Mouse (Mus musculus): ENCODE data around the gene Zfp53. TPM values are rescaled to one million over a fixed set of nuclear protein-coding genes. Genes with fewer than 3 reads are reported as not detected.

Zfp53 gene
- total RNA-seq, 2 experiments from 2014 or later, result 4.0 to 5.1 TPM

- H3K4me3 ChIP-seq, result peak overlapping the region; percentile 83
- intact Hi-C loops (cut with DNase I), result loop anchor here (2.0 kb wide), 1 partner anchor 39 kb away; the partner anchor contains the start of gene Zfp51
- peak overlapping the region; percentile 71; the same call in 1 of the 2 replicates for H3K27ac ChIP-seq
- DNase-seq (ENCODE audit: extremely low spot score in 1 of 2, low spot score in 2 of 2), result no peak
- TF ChIP-seq CTCF (IDR thresholded peaks at IDR 0.05), result no peak
These were observed 753 bp downstream of the Zfp53 start for GRCm38 (mm10) chr17:21489500-21490001.

- H3K27ac ChIP-seq, result no peak overlapping the region
- H3K4me3 ChIP-seq, result no peak overlapping the region
- intact Hi-C loops (cut with DNase I), result no loop called here
- TF ChIP-seq CTCF (IDR thresholded peaks at IDR 0.05), result no peak
- no peak for DNase-seq (ENCODE audit: extremely low spot score in 1 of 2, low spot score in 2 of 2)
These were observed 12.6 kb downstream of the Zfp53 start for GRCm38 (mm10) chr17:21501365-21501764.

- Histone ChIP-seq H3K27ac (no peak overlapping the region), H3K4me3 (no peak overlapping the region)
- intact Hi-C loops (cut with DNase I), result no loop called here
- TF ChIP-seq CTCF (IDR thresholded peaks at IDR 0.05), result peak; percentile 30
- no peak for DNase-seq (ENCODE audit: extremely low spot score in 1 of 2, low spot score in 2 of 2)
These were observed 15.7 kb downstream of the Zfp53 start for GRCm38 (mm10) chr17:21504524-21504923.

GRCm38 (mm10) chr17:21506258-21506657 is 17.5 kb downstream of the Zfp53 start:
- H3K27ac ChIP-seq, result no peak overlapping the region
- no peak for TF ChIP-seq CTCF (IDR thresholded peaks at IDR 0.05)
- no peak overlapping the region for H3K4me3 ChIP-seq
- intact Hi-C loops (cut with DNase I), result no loop called here
- no peak for DNase-seq (ENCODE audit: extremely low spot score in 1 of 2, low spot score in 2 of 2)

- intact Hi-C loops (cut with DNase I), result no loop called here
- no peak for DNase-seq (ENCODE audit: extremely low spot score in 1 of 2, low spot score in 2 of 2)
- Histone ChIP-seq H3K27ac (no peak overlapping the region), H3K4me3 (no peak overlapping the region)
- TF ChIP-seq CTCF (IDR thresholded peaks at IDR 0.05), result no peak
These were observed 21.0 kb downstream of the Zfp53 start for GRCm38 (mm10) chr17:21509756-21510155.

- TF ChIP-seq CTCF (IDR thresholded peaks at IDR 0.05), result peak; percentile 80
- DNase-seq (ENCODE audit: extremely low spot score in 1 of 2, low spot score in 2 of 2), result peak; percentile 62 to 70
- intact Hi-C loops (cut with DNase I), result loop anchor here (1.0 to 2.0 kb wide), 4 partner anchors 19 to 285 kb away; partner anchors contain the start of gene Zfp51
- Histone ChIP-seq H3K27ac (peak overlapping the region; percentile 85), H3K4me3 (peak overlapping the region; percentile 52)
These were observed 26.8 kb downstream of the Zfp53 start for GRCm38 (mm10) chr17:21515403-21516105.

- TF ChIP-seq CTCF (IDR thresholded peaks at IDR 0.05), result no peak; the same call in 1 of the 2 replicates
- peak overlapping the region; percentile 52 for H3K4me3 ChIP-seq
- peak; percentile 65 to 69 for DNase-seq (ENCODE audit: extremely low spot score in 1 of 2, low spot score in 2 of 2)
- peak overlapping the region; percentile 85 for H3K27ac ChIP-seq
- intact Hi-C loops (cut with DNase I), result loop anchor here (1.0 kb wide), 3 partner anchors 18 to 244 kb away; partner anchors contain the start of gene Zfp51
These were observed 27.7 kb downstream of the Zfp53 start for GRCm38 (mm10) chr17:21516201-21517129.

- peak overlapping the region; percentile 52 for H3K4me3 ChIP-seq
- DNase-seq (ENCODE audit: extremely low spot score in 1 of 2, low spot score in 2 of 2), result no peak
- TF ChIP-seq CTCF (IDR thresholded peaks at IDR 0.05), result no peak; the same call in 1 of the 2 replicates
- peak overlapping the region; percentile 85 for H3K27ac ChIP-seq
- intact Hi-C loops (cut with DNase I), result no loop called here
These were observed 28.4 kb downstream of the Zfp53 start for GRCm38 (mm10) chr17:21517130-21517671.

- DNase-seq (ENCODE audit: extremely low spot score in 1 of 2, low spot score in 2 of 2), result no peak
- H3K4me3 ChIP-seq, result no peak overlapping the region
- TF ChIP-seq CTCF (IDR thresholded peaks at IDR 0.05), result no peak
- H3K27ac ChIP-seq, result no peak overlapping the region
- intact Hi-C loops (cut with DNase I), result no loop called here
These were observed 37.5 kb downstream of the Zfp53 start for GRCm38 (mm10) chr17:21526270-21526669.

GRCm38 (mm10) chr17:21530645-21531330 is 42.0 kb downstream of the Zfp53 start:
- intact Hi-C loops (cut with DNase I), result loop anchor here (10.0 kb wide), 1 partner anchor 586 kb away; the partner anchor contains the start of gene Ppp2r1a
- Histone ChIP-seq H3K27ac (no peak overlapping the region), H3K4me3 (no peak overlapping the region)
- no peak for DNase-seq (ENCODE audit: extremely low spot score in 1 of 2, low spot score in 2 of 2)
- no peak; the same call in 1 of the 2 replicates for TF ChIP-seq CTCF (IDR thresholded peaks at IDR 0.05)

GRCm38 (mm10) chr17:21531621-21532020 is 42.8 kb downstream of the Zfp53 start:
- intact Hi-C loops (cut with DNase I), result loop anchor here (1.0 to 10.0 kb wide), 3 partner anchors 35 to 587 kb away; partner anchors contain the start of genes Ppp2r1a, Zfp53 and Zfp948
- DNase-seq (ENCODE audit: extremely low spot score in 1 of 2, low spot score in 2 of 2), result peak in 1 of 2 experiments; percentile 17
- TF ChIP-seq CTCF (IDR thresholded peaks at IDR 0.05), result no peak

More at GRCm38 (mm10) chr17:21531621-21532020, 42.8 kb downstream of the Zfp53 start:
- H3K4me3 ChIP-seq, result peak overlapping the region; percentile 95
- peak overlapping the region; percentile 91 for H3K27ac ChIP-seq
